Mouse (Mus musculus) cerebellum, adult 18-20 months (tissue): Measurements from ENCODE around the gene Gm43191.
"Not testable (repeated sequence)": the region's sequence is repeated elsewhere in the genome, so short reads cannot be mapped to it uniquely, and the experiment has no call there.

Source experiments
- DNase-seq, 2 experiments: peaks; one replicate each; pipeline ENCODE4 v3.0.0; 2021

Gene Gm43191

DNA sequence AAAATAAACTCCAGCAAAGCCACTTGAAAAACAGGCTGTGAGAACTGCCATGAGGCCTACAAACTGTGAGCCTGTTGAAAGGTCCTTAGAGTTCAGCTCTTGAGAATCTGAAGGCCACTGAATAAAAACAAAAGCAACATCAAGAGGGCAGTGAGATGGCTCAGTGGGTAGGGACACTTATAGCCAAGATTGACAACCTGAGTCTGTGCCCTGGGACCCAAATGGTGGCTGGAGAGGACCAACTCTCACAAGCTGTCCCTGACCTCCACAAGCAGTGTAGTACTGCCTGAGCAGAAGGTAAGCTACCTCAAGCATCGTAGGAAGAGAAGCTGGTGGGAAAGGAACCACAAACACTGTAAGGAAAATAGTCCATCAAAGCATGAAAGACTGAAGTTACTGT, at the start of gene Gm43191:
Gene Gm43191, minus strand, starts transcription at position 101 of the 400 bp plus-strand sequence.
- no peak for DNase-seq

DNA sequence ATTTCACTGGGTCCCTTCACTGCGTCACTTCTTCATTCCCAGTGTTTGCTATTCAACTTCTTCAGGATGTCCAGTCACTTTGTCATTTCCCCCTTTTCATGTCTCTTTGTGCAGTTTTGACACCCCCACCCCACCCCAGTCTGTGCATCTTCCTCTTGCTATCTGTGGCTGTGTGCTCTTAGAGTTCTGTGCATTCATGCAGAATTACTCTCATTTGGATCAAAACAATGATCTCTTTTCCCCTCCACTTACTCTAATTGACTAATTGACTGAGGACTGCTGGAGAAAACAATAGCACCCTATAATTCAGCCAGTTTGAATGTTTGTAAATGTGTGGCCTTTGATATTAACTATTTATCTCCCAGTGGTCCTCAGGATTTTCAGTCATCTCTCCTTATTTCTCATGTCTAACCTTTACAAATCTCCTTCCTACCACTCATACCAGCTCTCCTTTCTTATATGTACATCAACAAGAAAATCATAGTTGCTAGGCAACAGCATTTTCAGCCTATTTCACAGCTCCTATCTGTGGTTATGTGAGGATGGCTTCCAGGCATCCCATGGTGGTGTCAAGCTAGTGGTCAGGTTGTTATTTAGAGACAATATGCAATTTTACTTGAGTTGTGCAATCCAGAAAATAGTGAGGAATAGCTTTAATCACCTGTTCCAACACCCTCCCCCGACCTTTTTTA, 48.6 kb upstream of the Gm43191 start:
- DNase-seq, result no peak

DNA sequence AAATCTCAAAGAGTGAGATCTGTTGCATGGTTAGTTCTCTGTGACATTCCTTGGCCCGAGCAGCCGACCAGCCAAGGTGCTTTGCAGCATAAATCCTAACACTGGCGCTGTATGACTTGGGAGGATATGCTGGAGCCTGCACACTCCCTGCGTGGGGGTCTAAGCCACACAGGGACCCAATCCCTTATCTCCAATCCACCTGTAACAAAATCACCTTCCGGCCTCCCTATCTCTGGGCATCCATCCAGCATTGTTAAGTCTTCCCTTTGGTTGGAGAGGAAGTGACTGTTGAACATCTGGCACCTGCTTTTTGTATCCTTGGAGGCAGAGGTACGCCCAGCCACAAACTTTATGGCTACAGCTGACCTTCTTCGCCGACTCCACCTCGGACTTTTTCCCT, 45.7 kb upstream of the Gm43191 start:
- DNase-seq, result no peak

DNA sequence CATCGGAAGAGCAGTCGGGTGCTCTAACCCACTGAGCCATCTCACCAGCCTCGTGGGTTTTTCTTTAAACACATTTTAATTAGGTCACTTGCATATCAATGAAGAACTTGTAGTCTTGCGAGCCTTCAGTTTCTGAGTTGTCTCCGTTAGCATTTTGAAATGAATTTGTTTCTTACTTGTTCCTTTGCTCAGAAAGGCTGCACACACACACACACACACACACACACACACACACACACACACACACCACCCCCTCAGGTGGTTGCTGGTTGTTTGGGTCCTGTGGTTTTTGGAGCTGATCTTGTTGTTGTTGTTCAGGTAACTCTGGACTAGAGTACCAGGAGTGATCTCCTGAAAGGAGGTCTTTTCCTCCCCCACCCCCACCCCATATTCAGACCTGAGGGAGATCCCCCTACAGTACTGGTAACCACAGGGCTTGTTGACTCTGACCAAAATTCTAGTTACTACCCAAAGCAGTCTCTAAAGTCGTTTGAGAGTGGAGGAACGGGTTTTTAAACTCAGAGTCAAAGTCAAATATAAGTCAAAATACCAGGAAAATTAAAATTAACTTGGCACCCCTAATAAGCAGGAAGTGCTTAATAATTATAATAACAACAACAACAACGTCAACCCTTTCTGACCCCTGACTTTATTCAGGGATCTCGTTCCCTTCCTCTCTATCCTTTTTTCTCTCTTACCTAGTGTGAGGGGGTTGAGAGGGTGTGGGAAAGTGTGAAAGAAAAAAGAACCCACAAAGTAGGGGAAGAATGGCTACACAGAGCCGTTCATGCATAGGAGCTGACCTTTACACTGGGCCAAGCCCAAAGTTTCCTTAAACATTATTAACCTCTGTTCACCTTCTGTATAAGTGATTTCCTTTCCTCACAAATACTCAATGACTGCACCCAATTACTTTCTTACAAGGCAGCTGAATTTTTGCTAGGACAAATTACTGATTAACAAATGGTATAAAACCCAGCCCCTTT, 42.7 kb upstream of the Gm43191 start:
- no peak for DNase-seq

DNA sequence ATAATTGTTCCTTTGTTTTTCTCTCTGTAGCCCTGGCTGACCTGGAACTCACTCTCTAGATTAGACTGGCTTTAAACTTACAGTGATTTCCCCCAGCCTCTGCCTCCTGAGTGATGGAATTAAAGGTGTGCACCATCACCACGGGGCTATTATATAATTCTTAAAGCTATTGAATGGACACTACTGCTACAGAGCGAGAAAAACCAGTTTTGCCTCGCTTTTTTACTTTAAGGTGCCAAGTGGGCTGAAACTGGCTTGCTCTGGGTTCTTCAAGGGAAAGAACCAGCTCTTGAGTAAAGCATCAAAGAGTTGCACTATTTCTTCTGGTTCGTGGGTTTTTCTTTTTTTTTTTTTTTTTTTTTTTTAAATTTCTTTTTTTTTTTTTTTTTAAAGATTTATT, 41.9 kb upstream of the Gm43191 start:
- DNase-seq, result no peak

DNA sequence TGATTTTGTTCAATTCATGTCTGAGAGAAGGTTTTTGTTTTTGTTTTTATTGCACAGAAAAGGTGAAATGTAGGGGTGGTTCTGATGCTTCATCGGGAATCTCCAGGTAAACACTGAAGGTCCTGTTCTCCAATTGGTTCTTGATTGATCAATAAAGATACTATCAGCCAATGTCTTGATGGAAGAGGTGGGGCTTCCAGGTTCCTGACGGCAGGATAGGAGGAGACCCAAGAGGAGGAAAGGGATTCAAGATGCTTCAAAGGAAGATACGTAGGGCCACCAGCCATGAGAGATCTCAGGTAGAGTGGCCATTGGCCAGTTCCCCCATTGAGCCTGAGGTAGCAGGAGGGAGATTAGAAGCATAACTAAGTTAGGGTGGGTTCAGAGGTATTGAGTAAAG, 37.9 kb upstream of the Gm43191 start:
- DNase-seq, result no peak

DNA sequence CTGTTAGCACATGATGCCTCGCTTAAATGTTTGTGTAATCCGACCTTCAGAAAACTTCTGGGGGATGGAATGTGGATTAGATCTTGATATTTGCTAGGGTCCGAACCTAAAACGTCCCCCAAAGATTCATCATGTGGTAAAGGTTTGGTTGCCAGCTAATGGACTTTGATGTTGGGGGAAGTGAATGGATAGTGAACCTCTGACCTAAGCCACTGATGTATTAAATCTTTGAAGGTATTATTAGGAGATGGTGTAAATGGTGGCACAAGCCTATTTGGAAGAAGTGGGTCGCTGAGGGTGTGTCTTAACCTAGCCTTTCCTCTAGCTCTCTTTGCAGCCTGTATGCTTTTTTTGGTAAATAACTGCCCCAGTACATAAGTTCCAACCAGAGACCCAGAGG, 32.0 kb upstream of the Gm43191 start:
- DNase-seq, result no peak

DNA sequence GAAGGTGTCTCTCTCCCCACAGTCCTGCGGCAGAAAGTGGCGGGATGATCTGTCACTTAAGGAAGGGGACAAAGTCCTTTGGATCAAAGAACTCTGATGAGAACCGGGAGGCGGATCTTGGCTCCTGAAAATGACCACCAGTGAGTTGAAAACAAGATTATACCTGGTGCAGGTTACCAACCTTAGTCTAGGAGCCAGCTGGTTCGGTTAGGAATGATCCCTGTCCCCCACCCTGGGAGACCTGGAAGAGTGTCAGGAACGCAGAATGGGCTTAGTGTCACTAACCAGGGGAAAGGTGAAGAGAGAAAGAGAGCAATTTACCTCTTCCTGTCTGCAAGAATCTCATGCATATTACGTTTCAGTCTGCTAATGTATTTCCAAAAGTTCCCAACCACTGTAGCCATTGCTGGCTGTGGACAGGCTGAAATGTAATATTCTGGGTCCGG, 31.4 kb upstream of the Gm43191 start, which contains the start of gene Slc35a3:
Gene Slc35a3, minus strand, starts transcription at position 396 of the 446 bp plus-strand sequence.
- DNase-seq, result peak in 1 of 2 experiments; percentile 37

DNA sequence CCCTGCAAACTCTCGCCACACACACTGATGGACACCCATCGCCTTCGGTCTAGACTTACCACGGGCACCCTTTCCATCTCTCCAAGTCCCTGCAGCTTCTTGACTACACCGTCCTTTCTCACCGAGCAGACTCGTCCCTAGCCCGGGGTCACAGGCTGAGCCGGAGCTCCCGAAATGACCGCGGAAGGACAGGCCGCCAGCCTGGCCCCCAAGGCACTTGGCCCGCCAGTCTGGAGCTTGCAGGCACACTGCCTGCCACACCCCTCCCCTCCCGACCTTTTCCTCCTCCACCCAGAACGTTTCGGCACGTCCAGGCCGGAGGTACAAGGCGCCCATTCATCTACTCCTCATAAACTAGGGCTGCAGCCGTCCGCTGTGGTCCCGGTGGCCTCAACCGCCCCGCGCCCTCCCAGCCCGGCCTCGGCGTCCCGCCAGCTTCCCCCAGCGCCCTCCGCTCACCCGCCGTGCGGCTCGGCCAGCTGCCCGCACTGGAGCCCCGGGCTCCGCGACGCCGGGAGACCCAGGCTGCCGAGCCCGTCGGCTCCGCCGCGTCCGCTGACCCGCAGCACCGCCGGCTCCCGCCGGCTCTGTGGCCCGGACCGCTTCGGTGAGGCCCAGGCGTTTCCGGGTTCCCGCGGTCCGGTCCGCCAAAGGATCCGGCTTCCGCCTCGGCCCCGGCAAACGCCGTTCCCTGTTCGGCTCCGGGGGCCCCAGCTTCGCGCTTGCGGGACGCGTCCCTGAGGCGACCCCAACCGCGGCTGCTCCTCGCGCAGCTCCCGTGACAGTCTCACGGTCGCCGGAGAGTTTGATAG, 30.8 kb upstream of the Gm43191 start:
- DNase-seq, result peak; percentile 77 to 87

DNA sequence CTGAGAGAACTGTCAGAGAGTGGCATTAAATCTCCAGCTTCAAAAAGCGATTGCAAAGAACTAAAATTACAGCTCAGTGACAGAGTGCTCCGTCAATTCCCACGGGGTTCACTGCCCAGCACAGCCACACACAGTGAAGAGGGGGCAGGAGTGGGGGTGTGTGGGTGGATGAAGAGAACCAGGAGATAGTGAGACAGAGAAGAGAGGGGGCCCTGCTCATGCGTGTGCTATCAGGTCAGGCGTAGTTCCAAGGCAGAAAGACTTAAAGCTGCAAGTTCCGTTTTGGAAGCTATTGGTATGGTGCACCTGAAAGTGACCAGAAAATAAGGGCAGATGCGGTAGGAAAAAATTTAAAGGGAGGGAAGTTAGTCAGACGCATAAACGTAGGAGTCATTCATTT, 29.9 kb upstream of the Gm43191 start:
- DNase-seq, result no peak

DNA sequence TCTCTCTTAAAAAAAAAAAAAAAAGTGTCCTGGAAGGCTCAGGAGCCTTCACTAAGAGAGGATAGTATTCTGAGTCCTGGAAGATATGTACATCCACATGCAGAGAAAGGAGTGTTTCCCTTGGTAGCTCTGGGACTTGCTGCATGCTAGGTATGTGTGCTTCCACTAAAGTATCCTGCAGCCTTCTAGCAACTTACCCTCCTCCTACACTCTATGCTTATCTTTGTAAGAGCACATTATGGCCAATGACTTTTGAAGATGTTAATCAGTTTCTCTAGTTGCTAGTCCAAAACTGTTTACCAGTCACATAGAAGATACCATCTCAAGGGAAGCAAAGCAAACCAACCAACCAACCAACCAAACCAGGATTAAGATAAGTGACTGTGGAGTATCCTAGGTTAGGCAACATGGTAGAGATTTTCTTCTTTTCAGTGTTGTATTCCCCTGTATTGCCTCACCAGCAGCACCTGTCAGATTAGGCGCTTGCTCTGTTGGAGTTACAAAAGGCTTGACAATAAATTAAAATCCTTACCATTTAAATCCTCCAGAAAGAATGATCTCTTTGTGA, 24.7 kb upstream of the Gm43191 start:
- DNase-seq, result no peak

DNA sequence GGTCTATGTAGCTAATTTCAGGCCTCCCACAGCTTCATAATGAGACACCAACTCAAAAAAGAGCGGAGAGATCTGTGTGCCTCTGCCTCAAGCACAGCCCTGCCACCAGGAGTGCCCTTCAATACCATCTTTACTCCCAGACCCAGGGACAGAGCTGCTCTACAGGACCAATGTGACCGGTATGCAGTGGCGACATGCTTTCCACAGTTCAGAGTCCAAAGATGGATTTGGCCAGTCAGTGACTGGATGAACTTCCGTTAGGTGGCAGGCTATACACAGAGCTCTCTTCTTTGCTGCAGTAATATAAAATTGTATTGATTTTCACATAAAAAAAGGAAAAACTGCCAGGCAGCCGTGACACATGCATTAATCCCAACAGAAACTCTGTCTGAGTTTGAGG, 22.8 kb upstream of the Gm43191 start:
- no peak for DNase-seq

DNA sequence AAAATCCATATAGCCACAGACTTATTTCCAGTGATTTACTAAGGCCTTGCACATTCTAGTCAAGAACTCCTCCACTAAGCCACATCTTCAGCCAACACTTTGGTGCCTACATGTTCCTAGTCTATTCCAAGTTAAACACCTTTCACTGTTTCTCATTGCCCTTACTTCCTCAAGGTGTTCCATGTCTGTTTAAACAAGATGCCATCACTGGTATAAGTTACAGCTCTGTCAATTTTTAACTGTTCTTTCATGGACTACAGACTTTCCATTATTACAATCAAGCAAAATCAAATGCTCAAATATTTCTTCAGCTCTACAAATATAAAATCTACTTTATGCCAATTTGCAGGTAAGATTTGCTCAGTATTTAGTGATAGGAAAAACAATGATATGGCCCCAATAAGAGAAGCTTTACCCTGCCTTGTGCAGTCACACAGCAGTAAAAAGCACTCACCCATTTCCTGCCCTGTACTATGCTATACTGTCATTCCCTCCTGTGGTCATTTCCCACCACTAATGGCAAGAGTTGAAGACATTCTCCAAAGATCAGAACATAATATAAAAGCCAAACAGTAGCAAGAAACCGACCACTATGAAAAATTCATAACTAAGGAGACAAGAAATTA, 21.7 kb upstream of the Gm43191 start:
- no peak for DNase-seq

DNA sequence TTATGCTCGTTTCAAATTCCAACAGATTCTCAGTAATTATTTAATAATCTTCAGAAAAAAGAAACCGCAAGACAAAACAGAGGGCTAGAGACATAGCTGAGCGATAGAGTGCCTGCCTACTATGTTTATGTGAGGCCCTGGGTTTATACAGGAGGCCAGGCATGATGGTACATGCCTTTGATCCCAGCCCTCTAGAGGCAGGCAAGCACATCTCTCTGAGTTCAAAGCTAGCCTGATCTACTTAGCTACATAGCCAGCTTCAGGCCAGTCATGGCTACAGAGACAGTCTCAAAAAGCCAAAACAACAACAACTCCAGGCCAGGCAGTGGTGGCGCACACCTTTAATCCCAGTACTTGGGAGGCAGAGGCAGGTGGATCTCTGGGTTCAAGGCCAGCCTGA, 20.5 kb upstream of the Gm43191 start:
- DNase-seq, result no peak

DNA sequence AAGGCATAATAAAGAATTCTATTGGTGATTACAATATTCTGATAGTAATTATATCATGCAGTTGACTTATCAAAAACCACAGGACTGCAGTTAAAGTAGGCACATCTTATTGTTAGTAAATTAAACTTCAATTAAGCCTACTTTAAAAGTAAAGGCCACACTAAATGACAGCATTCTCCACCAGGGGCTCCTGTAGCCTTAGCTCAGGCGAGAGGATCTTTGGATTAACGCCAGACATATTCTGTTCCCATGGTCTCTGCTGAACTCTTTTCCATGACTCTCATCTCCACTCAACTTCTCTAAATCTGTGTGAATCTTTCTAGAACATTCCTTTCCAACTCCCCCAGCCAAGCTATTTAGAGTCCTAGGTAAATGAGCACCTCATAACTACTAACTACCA, 17.7 kb upstream of the Gm43191 start:
- DNase-seq, result no peak

DNA sequence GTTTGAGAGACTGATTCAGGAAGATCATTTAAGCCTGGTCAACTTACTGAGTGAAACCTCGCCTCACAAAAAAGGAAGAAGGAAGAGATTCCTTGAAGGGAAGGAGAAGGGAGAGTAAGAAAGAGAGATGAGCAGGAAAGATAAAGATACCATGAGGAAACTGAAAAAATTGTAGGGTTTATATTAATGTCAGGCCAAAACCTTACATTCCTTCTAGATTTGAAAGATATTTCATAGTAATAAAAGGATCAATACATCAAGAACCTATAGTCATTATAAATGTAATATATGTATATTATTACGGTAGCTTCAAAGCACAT, 14.6 kb upstream of the Gm43191 start:
- no peak for DNase-seq

DNA sequence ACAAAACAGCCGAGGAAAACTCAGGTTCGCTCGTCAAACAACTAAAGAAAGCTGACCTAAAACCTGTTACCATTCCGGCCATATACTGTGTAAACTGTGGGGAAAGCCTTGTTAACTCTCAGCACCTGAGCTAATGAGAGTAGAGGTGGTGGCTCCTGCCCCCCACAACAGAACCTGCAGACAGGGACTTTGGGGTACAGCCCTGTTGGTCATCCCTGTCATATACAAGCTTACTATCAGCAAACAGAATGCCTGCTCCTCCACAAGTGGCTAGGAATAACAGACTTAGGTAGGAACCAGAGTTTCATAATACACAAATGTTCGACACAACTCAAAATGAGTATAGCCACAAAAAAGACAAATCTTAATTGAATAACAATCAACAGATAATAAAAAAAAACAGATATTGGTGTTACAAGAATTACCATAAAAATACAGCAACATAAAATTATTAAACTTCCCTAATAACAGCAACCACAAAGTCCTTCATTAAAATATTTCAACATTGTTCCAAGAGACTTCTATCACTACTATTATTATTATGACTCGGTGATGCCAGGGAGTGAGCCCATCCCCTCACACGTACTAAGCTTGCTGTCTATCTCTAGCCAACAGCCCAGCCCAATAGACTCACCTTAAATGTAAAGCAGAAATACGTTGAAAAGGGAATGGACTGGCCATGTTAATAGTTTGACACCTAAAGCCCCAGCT, 14.1 kb upstream of the Gm43191 start:
- DNase-seq, result no peak

DNA sequence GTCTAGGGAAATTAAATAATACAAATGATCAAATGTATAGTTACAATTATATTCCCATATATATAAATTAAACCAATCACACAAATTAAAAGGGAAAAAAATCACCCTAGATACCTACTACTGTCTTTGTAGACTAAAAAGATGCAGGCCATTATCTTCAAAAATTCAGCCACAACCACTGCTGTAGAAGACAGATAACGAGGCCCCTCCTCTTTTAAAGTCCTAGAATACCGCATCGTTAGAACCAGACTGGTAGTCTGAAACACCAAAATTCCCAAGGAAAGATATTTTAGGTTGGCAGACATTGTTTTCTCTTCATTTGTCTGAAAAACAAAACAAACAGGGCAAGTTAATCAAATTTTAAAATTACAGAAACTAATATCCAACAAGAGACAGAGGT, 13.3 kb upstream of the Gm43191 start:
- no peak for DNase-seq

DNA sequence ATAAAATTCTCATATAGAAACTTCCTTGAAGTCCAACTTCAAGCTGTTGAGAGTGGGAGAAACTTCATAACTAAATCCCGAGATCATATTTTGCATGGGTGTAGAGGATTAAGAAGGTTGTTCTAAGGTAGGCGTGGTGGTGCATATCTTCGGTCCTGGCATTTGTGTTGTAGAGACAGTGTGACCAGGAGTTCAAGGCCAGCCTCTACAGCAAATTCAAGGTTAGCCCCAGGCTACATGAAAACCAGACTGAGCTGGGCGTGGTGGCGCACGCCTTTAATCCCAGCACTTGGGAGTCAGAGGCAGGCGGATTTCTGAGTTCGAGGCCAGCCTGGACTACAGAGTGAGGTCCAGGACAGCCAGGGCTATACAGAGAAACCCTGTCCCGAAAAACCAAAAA, 16.8 kb downstream of the Gm43191 start:
- not testable (repeated sequence) for DNase-seq

DNA sequence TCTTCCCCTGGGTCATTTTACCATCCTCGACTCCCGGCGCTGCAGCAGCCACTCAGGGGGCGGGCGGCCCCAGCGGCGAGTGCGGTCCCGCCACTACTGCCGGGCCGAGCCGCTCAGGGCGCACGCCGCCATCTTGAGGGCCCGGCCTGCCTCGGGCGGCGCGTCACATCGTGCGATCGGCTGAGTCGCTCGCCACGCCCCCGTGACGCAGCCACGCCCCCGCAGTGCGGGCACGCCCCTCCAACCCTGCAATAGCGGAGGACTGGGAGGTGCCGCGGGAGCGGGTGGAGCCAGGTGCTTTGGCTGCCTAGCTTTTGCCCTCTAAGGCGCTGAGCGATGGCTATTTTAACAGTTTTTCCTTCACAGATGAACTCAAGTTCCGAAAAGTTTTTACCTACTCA, 18.6 kb downstream of the Gm43191 start, which contains the start of gene Mfsd14a:
Gene Mfsd14a, minus strand, starts transcription at position 215 of the 401 bp plus-strand sequence.
- peak; percentile 99 for DNase-seq

DNA sequence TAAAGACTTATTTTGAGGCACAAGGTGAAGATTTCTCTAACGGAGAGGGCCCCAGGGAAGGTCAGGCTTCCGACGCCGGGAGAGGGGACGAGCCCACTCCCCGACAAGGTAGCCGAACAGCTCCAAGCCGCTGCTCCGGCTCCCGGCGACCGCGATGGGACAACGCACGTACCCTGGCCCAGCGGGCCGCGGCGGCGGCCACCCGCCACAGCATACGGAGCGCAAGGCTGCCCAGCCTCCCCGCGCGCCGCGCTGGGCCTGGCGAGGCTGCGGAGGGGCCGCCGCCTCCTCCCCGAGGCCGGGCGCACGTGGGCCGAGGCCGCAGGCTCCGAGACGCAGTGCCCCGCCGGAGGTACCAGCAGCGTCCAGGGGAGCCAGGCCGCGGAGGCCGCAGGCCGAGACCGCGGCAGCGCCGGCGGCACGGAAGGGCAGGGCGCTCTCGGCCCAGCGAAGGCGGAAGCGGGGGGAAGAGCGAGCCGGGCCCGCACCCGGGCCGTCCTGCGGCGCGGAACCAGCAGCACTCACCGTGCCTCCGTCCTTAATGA, 19.1 kb downstream of the Gm43191 start:
- DNase-seq, result peak in 1 of 2 experiments; percentile 47
